Mouse (Mus musculus) CD8-positive naive resting alpha-beta T cell, adult 2 months (primary cell): ENCODE measurements around the gene Marc1.

Experiments used
- DNase-seq, 2 experiments: peaks; one replicate each; pipeline ENCODE4 v3.0.0; 2022; ENCODE audit warnings: low read depth in 2 of 2, low spot score in 2 of 2

Marc1 gene

GRCm38 (mm10) chr1:184771202-184771890, 39.8 kb downstream of the Marc1 start:
- peak; percentile 59 to 67 for DNase-seq

- DNase-seq, result no peak
Measured at GRCm38 (mm10) chr1:184763866-184764265, 47.2 kb downstream of the Marc1 start.

GRCm38 (mm10) chr1:184762941-184763340, 48.2 kb downstream of the Marc1 start:
- DNase-seq, result no peak

GRCm38 (mm10) chr1:184761988-184762387, 49.1 kb downstream of the Marc1 start:
- no peak for DNase-seq

GRCm38 (mm10) chr1:184752671-184753070, 58.4 kb downstream of the Marc1 start:
- DNase-seq, result no peak

GRCm38 (mm10) chr1:184750114-184750664, 60.9 kb downstream of the Marc1 start:
- no peak for DNase-seq

- no peak for DNase-seq
Measured at GRCm38 (mm10) chr1:184748692-184749152, 62.4 kb downstream of the Marc1 start.

- DNase-seq, result peak in 1 of 2 experiments; percentile 46
Measured at GRCm38 (mm10) chr1:184737876-184738479, 73.1 kb downstream of the Marc1 start.

- no peak for DNase-seq
Measured at GRCm38 (mm10) chr1:184737228-184737627, 73.9 kb downstream of the Marc1 start.
